Mouse (Mus musculus) testis, adult 10 weeks (tissue): Measurements from ENCODE around the gene 9030025P20Rik. TPM values are rescaled to one million over a fixed set of nuclear protein-coding genes. Genes with fewer than 3 reads are reported as not detected.

Source experiments
- polyA plus RNA-seq: library from polyadenylated mRNA; stranded (reverse); fragments of 350-450 nt; fragmentation: Illumina TruSeq; extraction: RNeasy Lipid Tissue Mini Kit (QIAGEN cat#74804); gene quantifications from one replicate; pipeline ENCODE4 v1.2.3, GENCODE M21; 2014; ENCODE audit warnings: low read depth, low replicate concordance

9030025P20Rik gene
- polyA plus RNA-seq = 8.8 TPM

GRCm38 (mm10) chr17:14978362-14979038 lies at the start of gene 9030025P20Rik, which contains the start of gene Gm3417:
9030025P20Rik (plus strand) TSS chr17:14978468.
Gm3417 (minus strand) TSS chr17:14978790.

DNA sequence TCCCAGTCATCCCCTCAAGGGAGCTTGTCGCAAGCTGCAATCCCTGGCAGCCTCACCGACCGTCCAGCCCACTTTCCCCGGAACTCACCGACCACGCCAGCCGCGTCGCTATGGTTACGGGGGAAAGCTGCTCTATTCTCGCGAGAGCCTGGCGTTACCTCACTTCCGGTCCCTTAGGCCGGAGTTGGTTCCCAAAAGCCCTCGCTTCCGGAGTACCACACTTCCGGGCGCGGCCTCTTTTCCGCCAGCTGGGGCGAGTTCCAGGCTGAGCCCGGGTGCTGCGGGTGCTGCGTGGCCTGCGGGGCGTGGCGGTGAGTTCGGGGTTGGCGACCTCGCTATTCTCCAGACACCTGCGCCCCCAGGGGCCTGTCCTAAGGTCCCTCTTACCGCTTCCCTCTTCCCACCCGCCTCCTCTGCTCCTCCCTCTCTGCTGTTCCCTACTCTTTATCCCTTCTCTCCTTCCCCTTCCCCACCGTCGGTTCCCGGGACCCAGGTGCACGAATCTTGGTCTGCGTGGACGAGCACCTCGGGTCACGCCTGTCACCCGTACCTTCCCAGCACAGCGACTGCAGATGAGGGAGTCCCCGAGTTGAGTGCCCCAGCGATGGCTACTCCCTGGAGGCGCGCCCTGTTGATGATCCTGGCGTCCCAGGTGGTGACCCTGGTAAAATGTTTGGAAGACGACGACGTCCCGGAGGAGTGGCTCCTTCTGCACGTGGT lies 35.1 kb upstream of the 9030025P20Rik start, which contains the start of the genes Wdr27 and 1600012H06Rik:
TSS of gene Wdr27 (minus strand) at position 150 of the 720 bp plus-strand sequence.
TSS of gene 1600012H06Rik (plus strand) at position 176 of the 720 bp plus-strand sequence.

DNA sequence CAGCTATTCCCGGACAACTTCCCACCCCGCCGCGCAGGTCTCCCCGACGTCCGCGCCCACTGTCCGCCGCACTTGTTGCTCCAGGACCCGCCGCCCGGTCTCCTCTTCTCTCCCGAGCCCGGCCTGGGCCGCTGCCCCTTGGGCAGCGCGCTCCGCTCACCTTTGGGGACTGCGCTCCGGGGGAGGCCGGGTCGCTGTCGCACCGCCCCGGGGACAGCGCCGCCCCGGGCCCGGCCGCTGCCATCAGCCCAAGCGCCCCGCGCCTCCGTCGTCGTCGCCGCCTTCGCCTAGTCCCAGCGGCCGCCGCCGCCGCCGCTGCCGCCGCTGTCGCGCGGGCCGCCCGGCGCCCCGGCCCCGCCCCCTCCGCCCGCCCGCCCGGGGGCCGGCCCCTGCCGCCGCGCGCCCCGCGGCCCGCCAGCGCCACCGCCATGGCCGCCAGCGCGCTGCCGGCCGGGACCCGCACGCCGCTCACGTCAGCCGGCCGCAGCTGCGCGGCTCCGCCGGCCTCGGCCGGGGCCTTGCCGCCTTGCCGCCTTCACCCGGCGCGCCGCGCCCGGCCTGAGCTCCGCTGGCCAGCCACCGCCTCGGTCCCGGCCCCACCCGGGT lies 17.2 kb upstream of the 9030025P20Rik start, which contains the start of gene Phf10:
TSS of gene Phf10 (minus strand) at position 323 of the 606 bp plus-strand sequence.

DNA sequence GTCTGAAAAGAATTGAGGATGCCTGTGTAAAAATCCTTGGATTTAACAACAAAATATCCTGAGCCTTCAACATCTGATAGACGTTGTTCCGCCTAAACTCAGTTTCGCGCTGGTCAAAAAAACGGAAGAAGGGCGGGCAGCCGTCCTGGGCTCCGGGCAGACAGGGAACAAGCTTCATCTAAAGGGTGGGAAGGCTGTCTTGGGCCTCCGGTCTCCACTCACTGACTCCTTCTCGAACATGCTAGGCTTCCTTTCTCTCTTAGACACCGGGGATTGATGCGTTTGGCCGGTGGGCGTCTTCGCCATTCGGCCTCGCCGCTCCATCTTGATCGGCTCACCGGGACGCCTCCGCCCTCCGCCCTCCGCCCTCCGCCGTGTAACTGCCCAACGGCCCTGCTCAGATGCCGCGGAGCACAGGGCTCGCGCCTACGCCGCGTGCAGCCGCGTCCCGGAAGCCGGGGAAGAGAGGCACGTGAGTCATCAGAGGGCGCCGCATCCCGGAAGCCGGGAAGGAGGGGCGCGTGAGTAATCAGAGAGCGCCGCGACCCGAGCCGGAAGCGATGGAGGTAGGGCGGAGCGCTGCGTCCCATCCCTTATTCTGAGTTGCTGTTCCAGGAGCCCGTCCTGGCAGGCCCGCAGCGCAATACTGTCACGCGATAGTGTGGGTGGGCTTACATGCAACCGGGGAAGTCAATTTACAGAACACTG lies 31.6 kb downstream of the 9030025P20Rik start, which contains the start of gene Gm3435:
TSS of gene Gm3435 (plus strand) at position 471 of the 708 bp plus-strand sequence.

Other genes with a start within 250 kb of the 9030025P20Rik start
- 24.1 TPM for gene Wdr27, start 35.3 kb upstream of the 9030025P20Rik start, polyA plus RNA-seq
- gene 1600012H06Rik, start 35.3 kb upstream of the 9030025P20Rik start, polyA plus RNA-seq = 22.7 TPM
- gene Phf10, start 17.2 kb upstream of the 9030025P20Rik start, polyA plus RNA-seq = 315 TPM
- 4,053 TPM for gene Gm3417, start 322 bp downstream of the 9030025P20Rik start, polyA plus RNA-seq
- 9.6 TPM for gene Gm3435, start 31.7 kb downstream of the 9030025P20Rik start, polyA plus RNA-seq
- gene Ermard, start 62.7 kb downstream of the 9030025P20Rik start, polyA plus RNA-seq = 51.4 TPM
- 7,705 TPM for gene Tcte3, start 63.0 kb downstream of the 9030025P20Rik start, polyA plus RNA-seq
- 38.5 TPM for gene Gm3448, start 63.1 kb downstream of the 9030025P20Rik start, polyA plus RNA-seq